Mouse (Mus musculus) liver, embryonic 11.5 days (tissue): ENCODE results near the gene Slc2a3. TPM values are rescaled to one million over a fixed set of nuclear protein-coding genes. Genes with fewer than 3 reads are reported as not detected.
A peak's percentile ranks its signal among the peaks of the same experiment; 100 is the strongest.

Source experiments
- ATAC-seq: fragments of 200-750 bp; cut with Nextera tagmentation; replicated peaks from 2 replicates; pipeline ENCODE4 v1.8.0; 2017; ENCODE audit warnings: moderate number of reproducible peaks, mild to moderate bottlenecking, moderate TSS enrichment, moderate library complexity; ENCODE audit not compliant: low FRiP score
- DNase-seq: peaks from one replicate; pipeline ENCODE4 v3.0.0-alpha.2; 2017; ENCODE audit warnings: low spot score
- H3K27ac ChIP-seq: fragments of 300-500 bp; sonication (generic); 2 replicates; pipeline ENCODE4 v1.5.1; 2014; ENCODE audit warnings: mild to moderate bottlenecking, low read depth, low read length, control low read depth
- H3K27me3 ChIP-seq: fragments of 300-500 bp; sonication (generic); replicated peaks from 2 replicates; pipeline ENCODE4 v1.6.1; 2014; ENCODE audit warnings: low read length, mixed read lengths; ENCODE audit not compliant: control insufficient read depth, insufficient read depth
- H3K36me3 ChIP-seq: fragments of 300-500 bp; sonication (generic); 2 replicates; pipeline ENCODE4 v1.6.1; 2014; ENCODE audit warnings: mild to moderate bottlenecking, low read length, moderate library complexity, mixed read lengths; ENCODE audit not compliant: control insufficient read depth, insufficient read depth
- H3K4me1 ChIP-seq: fragments of 300-500 bp; sonication (generic); replicated peaks from 2 replicates; pipeline ENCODE4 v1.6.1; 2014; ENCODE audit warnings: low read length, mixed read lengths; ENCODE audit not compliant: control insufficient read depth, insufficient read depth
- H3K4me2 ChIP-seq: fragments of 300-500 bp; sonication (generic); 2 replicates; pipeline ENCODE4 v1.6.1; 2014; ENCODE audit warnings: mild to moderate bottlenecking, control low read depth, moderate library complexity
- H3K4me3 ChIP-seq: fragments of 300-500 bp; sonication (generic); 2 replicates; pipeline ENCODE4 v1.5.1; 2014; ENCODE audit warnings: low read depth, low read length, control low read depth
- H3K9ac ChIP-seq: fragments of 300-500 bp; sonication (generic); 2 replicates; pipeline ENCODE4 v1.6.1; 2014; ENCODE audit warnings: low read depth, low read length, control low read depth
- H3K9me3 ChIP-seq: fragments of 300-500 bp; sonication (generic); 2 replicates; pipeline ENCODE4 v1.6.1; 2016; ENCODE audit warnings: low read length, inconsistent platforms, mixed read lengths; ENCODE audit not compliant: control insufficient read depth
- WGBS: fragments of 180-500 bp; shearing (Covaris S2); extraction: QIAGEN DNeasy Blood & Tissue Kit; methylation state at CpG from one replicate; pipeline ENCODE4 v1.1.7; 2014; 5-methylcytosine and 5-hydroxymethylcytosine counted together
- polyA plus RNA-seq: library from polyadenylated mRNA; unstranded; fragments of >200 nt; fragmentation: Nextera tagmentation; extraction: Ambion mirVana; gene quantifications from 2 replicates; pipeline ENCODE4 v1.2.1, GENCODE M21; 2014

The Slc2a3 gene
- polyA plus RNA-seq, 1 experiment from 2014 or later: 59.4 TPM

DNA sequence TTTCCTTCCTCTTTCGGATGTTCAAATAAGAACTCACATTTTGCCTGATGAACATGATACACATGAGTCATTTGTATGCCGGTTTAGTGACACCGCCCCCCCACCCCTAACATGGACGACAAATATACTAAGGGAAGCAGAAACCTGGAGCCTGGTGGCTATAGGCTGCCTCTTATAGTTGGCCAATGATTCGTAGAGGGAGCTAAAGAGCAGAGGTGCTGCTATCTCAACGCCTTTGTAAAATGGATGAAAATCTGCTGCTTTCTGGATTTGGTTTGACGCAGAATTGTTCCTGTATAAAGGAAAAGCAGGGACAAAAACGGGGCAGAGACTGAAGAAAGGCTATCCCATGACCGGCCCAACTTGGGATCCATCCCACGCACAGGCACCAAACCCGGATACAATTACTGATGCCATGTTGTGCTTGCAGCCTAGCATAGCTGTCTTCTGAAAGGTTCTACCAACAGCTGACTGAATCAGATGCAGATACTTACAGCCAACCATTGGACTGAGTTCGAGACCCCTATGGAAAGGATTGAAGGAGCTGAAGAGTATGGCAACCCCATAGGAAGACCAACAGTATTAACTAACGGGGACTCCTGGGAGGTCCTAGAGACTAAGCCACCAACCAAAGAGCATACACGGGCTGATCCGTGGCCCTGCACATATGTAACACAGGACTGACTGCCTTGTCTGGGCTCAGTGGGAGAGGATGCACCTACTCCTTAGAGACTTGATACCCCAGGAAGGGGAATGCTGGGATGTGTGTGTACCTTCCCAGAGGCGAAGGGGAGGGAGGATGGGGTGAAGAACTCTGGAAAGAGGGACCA, 10.5 kb upstream of the Slc2a3 start:
- Histone ChIP-seq H3K27me3 (no peaks in the 10 kb centered on the region), H3K9ac (peak overlapping the region; percentile 80), H3K4me2 (peak overlapping the region; percentile 69), H3K36me3 (no peaks in the 10 kb centered on the region), H3K27ac (peak overlapping the region; percentile 100), H3K4me1 (peaks cover 6% of the 10 kb centered on the region; the same call in 1 of the 2 replicates), H3K4me3 (peak overlapping the region; percentile 69), H3K9me3 (no peaks in the 10 kb centered on the region)
- ATAC-seq (peak; percentile 56), DNase-seq (no peak)
- 28% methylated on average over 16 of the region's 16 CpGs for WGBS

DNA sequence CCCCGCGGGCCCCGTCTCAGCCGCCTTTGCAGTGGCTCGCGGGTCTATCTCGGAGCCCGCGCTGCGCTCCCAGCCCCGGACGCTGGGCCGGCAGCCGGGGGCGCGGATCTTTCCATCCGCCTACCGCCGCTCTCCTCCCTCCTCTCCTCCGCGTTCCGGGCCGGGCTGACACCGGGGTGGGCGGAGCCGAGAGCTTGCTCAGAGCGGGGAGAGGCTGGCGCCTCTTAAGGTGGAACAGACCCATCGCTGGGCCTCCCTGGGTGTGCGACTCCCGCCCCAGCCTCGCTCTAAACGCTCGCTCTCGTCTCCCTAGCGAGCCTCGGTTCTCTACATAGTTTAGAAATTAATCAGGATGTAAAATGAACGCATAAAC, 9.8 kb upstream of the Slc2a3 start:
- H3K27me3 ChIP-seq: no peaks in the 10 kb centered on the region
- H3K4me3 ChIP-seq: peak overlapping the region; percentile 69
- peak overlapping the region; percentile 100 for H3K27ac ChIP-seq
- ATAC-seq: peak; percentile 92
- peak; percentile 91 for DNase-seq
- H3K4me1 ChIP-seq: peaks cover 6% of the 10 kb centered on the region; the same call in 1 of the 2 replicates
- no peaks in the 10 kb centered on the region for H3K36me3 ChIP-seq
- peak overlapping the region; percentile 69 for H3K4me2 ChIP-seq
- peak overlapping the region; percentile 80 for H3K9ac ChIP-seq
- no peaks in the 10 kb centered on the region for H3K9me3 ChIP-seq
- under 1% methylated on average over 32 of the region's 38 CpGs for WGBS

DNA sequence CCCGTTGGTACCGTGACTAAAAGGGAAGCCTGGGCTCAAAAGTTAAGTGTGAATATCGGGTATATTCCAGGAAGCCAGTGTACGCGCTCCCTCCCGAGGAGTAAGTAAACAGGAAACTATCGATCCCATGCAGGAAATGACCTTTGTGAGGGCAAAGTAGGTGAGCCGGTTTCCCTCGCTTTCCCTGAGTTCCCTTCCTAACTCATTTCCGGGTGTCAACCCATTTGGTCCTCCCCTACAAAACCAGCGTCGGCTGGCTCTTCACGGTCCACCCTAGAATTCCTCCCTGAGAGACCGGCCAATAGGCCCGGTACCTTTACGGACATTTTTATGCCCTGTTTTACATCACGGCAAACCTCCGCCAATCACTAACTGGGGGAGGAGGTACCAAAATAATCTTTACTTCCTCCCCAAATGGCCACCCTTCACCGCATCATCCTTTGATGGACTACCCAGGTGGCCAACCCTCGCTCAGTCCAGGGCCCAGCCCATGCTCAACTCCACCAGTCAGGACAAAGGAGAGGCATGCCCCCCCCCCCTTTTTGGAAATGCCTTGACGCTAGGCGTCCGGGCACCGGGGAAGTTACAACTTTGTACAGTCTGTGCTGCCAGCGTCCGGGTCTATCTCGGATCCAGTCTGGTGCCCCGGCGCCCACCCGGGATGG, 9.3 kb upstream of the Slc2a3 start:
- no peaks in the 10 kb centered on the region for H3K36me3 ChIP-seq
- H3K9me3 ChIP-seq: no peaks in the 10 kb centered on the region
- DNase-seq (peak; percentile 93), ATAC-seq (peak; percentile 98)
- peaks cover 6% of the 10 kb centered on the region; the same call in 1 of the 2 replicates for H3K4me1 ChIP-seq
- H3K9ac ChIP-seq: peak overlapping the region; percentile 80
- peak overlapping the region; percentile 69 for H3K4me3 ChIP-seq
- under 1% methylated on average over 30 of the region's 30 CpGs for WGBS
- H3K27ac ChIP-seq: peak overlapping the region; percentile 100
- peak overlapping the region; percentile 69 for H3K4me2 ChIP-seq
- H3K27me3 ChIP-seq: no peaks in the 10 kb centered on the region

DNA sequence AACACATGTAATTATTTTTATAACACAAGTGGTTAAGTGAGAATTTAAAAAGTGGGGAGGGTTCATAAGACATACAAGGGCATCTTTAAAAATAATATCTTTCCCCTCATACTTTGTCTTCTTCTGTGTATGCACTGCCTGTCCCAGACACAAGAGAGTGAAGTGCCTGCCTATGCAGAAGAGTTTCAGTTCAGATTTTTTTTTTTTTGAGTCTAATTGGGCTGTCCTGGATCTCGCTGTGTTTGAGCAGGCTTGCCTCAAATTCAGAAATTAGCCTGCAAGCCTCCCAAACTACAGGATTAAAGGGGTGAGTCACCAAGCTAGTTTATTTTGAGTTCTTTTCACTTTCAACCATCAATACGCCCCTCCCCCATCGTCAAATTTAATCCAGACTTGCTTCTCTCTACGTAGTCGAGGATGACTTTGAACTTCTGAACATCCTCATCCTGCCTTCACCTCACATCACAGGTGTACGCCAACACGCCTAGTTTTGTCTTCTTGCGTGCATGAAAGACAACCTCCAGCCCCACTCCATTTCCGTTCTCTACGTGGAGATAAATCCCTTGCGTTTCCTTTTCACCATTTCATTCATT, 8.7 kb upstream of the Slc2a3 start:
- peaks cover 6% of the 10 kb centered on the region; the same call in 1 of the 2 replicates for H3K4me1 ChIP-seq
- peak overlapping the region; percentile 100 for H3K27ac ChIP-seq
- peak overlapping the region; percentile 63 for H3K4me2 ChIP-seq
- WGBS: 2% methylated on average over 11 of the region's 11 CpGs
- peak overlapping the region; percentile 51 for H3K9ac ChIP-seq
- no peaks in the 10 kb centered on the region for H3K9me3 ChIP-seq
- H3K36me3 ChIP-seq: no peaks in the 10 kb centered on the region
- no peaks in the 10 kb centered on the region for H3K27me3 ChIP-seq
- peak overlapping the region; percentile 69 for H3K4me3 ChIP-seq
- no peak for ATAC-seq
- no peak for DNase-seq

DNA sequence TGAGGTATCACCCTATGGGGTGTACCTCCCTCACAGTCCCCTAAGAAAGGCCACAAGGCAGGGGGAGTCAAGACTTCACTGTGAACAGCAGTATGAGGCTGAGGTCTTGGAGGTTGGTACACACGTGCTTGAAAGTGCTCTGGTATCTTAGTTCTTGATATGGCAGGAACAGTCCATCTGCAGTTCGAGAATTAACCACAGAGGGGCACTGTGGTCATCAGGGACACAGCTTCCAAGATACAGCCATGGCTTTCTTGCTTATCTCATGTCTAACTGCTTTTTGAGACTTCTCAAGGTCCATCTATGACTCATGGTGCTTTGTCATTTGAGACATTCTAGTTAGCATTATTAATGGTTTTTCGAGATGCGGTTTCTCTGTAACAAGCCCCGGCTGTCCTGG, 3.0 kb upstream of the Slc2a3 start:
- Histone ChIP-seq H3K27ac (no peak overlapping the region), H3K4me1 (0 out of 2 replicates have a peak, but pooled peaks cover 2% of the 10 kb centered on the region), H3K36me3 (no peaks in the 10 kb centered on the region), H3K4me2 (no peak overlapping the region), H3K9me3 (no peaks in the 10 kb centered on the region), H3K4me3 (no peak overlapping the region), H3K9ac (no peak overlapping the region), H3K27me3 (no peaks in the 10 kb centered on the region)
- peak; percentile 75 for DNase-seq
- 15% methylated on average over 5 of the region's 5 CpGs for WGBS
- ATAC-seq: peak; percentile 42

DNA sequence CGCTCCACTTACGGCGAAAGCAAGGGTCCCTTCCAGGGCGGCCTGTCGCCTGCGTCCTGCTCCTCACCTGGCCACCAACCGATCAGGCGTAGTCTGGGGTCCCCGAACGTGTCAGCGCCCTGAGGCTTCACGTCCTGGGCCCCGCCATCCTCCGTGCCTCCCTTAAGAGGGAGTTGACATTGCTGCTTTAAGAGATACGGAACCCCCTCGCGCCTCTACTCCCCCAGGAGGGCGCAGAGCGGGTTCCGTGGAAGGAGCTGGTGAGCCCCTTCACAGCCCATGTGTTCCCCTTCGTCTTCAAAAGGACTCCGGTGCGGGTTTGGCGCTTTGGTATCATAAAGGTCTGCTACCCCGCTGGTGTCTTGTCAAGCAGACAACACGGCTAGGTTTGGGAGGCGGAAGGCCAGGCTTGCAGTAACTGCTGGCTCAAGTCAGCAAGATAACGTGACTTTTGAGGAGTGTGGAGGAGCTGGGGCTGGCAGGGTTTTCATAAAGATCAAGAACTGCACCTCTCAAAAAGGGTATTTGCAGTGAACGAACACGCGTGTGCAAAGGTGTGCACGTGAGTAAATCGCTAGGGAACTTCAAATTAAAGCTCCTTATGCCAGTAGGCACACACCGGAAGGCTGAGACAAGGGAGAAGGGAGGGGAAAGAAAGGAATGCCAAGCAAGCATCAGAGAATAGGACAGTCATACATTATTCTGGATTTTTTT, 518 bp upstream of the Slc2a3 start:
- H3K9ac ChIP-seq: peak overlapping the region; percentile 80
- ATAC-seq (peak; percentile 76), DNase-seq (no peak)
- H3K4me2 ChIP-seq: peak overlapping the region; percentile 86
- H3K27ac ChIP-seq: peak overlapping the region; percentile 82
- H3K4me3 ChIP-seq: peak overlapping the region; percentile 61
- H3K4me1 ChIP-seq: 0 out of 2 replicates have a peak, but pooled peaks cover 2% of the 10 kb centered on the region
- H3K36me3 ChIP-seq: no peaks in the 10 kb centered on the region
- WGBS: 3% methylated on average over 34 of the region's 34 CpGs
- H3K9me3 ChIP-seq: no peaks in the 10 kb centered on the region
- H3K27me3 ChIP-seq: no peaks in the 10 kb centered on the region

DNA sequence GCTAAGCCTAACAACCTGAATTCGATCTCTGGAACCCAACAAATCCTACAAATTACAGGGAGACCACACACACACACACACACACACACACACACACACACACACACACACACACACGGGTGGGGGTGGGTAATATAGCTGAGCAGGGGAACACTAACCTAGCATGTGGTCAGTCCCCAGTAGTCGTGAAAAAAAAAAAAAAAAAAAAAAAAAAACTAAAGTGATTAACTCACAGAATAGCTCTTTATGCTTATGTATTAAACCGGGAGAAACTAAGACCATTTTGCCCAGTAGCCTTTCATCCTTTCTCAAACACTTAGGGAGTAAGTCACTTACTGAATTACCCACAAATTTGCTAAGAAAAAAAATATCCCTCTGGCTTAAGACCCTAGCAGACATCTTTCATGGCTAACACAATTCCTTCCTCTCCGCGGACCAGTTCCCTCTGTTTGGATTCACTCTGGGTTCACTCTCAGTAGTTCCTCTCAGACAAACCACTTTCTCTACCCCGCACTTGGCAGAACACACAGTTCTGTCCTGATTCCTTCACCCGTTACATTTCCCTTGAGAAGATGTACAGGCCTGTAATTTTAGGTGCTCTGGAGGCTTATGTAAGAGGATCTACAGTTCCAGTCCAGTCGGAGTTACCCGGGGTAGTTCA, 670 bp downstream of the Slc2a3 start:
- Histone ChIP-seq H3K4me3 (peak overlapping the region; percentile 61), H3K27me3 (no peaks in the 10 kb centered on the region), H3K4me2 (peak overlapping the region; percentile 86), H3K4me1 (0 out of 2 replicates have a peak, but pooled peaks cover 2% of the 10 kb centered on the region), H3K9me3 (no peaks in the 10 kb centered on the region), H3K36me3 (no peaks in the 10 kb centered on the region), H3K27ac (peak overlapping the region; percentile 82; the same call in 1 of the 2 replicates), H3K9ac (peak overlapping the region; percentile 80)
- no peak for DNase-seq
- WGBS: 27% methylated on average over 10 of the region's 10 CpGs
- peak; percentile 15 for ATAC-seq
